Mouse (Mus musculus) olfactory bulb, adult 2 months (tissue): ENCODE data around the gene Ctnna3. TPM values are rescaled to one million over a fixed set of nuclear protein-coding genes. Genes with fewer than 3 reads are reported as not detected.

Source experiments
- H3K27ac ChIP-seq: fragments of 200-500 bp; 2 replicates; pipeline ENCODE4 v1.5.1; 2012; ENCODE audit warnings: low read depth, low read length; ENCODE audit not compliant: insufficient read depth
- H3K4me1 ChIP-seq: fragments of 200-500 bp; 2 replicates; pipeline ENCODE4 v1.6.1; 2012; ENCODE audit warnings: low read length; ENCODE audit not compliant: control insufficient read depth, insufficient read depth
- H3K4me3 ChIP-seq: fragments of 200-500 bp; 2 replicates; pipeline ENCODE4 v1.5.1; 2012; ENCODE audit warnings: mild to moderate bottlenecking, low read depth, low read length, moderate library complexity; ENCODE audit not compliant: insufficient read depth
- CTCF ChIP-seq: fragments of 200-500 bp; IDR thresholded peaks from 2 replicates; pipeline ENCODE4 v1.5.1; 2012; ENCODE audit warnings: low read depth, mild to moderate bottlenecking, low read length, moderate library complexity; ENCODE audit not compliant: insufficient read depth
- POLR2A ChIP-seq: fragments of 200-500 bp; IDR thresholded peaks from 2 replicates; pipeline ENCODE4 v1.6.1; 2012; ENCODE audit warnings: mild to moderate bottlenecking, low read depth, low read length, moderate library complexity; ENCODE audit not compliant: insufficient read depth
- WGBS: fragments of 180-500 bp; shearing (Covaris S2); methylation state at CpG from one replicate; pipeline ENCODE4 v1.1.7; 2018; 5-methylcytosine and 5-hydroxymethylcytosine counted together
- polyA plus RNA-seq: library from polyadenylated mRNA; stranded (reverse); fragments of >200 nt; gene quantifications from 2 replicates; pipeline ENCODE4 v1.2.4, GENCODE M21; 2012; ENCODE audit warnings: low replicate concordance; ENCODE audit not compliant: missing spikeins, insufficient read depth, insufficient read length

The Ctnna3 gene
- polyA plus RNA-seq, 1 experiment, result not detected

DNA sequence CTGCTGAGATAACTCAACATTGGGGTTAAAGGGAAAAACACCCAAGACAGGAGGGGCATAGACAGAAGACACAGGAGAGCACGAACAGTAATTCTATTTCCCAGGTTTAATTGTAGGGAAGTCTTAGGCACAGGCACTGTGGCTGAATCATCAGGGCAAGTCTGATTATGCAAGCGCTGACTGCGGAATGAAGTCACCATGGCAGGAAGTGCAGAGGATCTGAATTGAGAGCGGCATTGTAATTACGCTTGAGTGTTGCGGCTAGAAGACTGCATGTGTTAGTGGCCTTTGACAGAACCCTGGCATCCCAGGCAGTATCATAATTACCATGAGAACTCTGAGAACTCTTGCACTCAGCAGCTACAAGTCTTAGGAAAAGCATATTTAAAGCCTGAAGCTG, 593.4 kb downstream of the Ctnna3 start:
- H3K4me1 ChIP-seq, result no peaks in the 10 kb centered on the region
- WGBS, result 28% methylated on average over 6 of the region's 6 CpGs

DNA sequence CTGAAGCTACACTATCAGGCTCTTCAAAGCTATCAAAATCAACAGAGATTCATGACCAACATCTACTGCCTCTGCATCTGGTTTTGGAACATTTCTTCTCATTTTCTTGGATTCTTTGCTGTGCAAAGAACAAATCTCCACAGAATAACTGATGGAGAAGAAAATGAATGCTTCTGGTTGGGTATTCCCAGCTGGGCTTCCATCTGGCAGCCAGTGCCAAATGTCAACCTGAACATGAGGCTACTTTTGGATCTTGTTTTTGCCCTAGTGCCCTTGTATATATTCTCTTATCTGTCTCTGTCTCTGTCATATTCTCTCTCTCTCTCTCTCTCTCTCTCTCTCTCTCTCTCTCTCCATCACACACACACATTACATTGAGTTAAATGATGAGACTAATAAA, 601.0 kb downstream of the Ctnna3 start:
- TF ChIP-seq CTCF (no peak), POLR2A (no peak)
- Histone ChIP-seq H3K4me1 (no peaks in the 10 kb centered on the region), H3K27ac (no peak overlapping the region), H3K4me3 (no peak overlapping the region)

More for the DNA sequence above, 593.4 kb downstream of the Ctnna3 start:
- TF ChIP-seq CTCF (no peak), POLR2A (no peak)
- Histone ChIP-seq H3K27ac (peak overlapping the region; percentile 90; the same call in 1 of the 2 replicates), H3K4me3 (no peak overlapping the region)

DNA sequence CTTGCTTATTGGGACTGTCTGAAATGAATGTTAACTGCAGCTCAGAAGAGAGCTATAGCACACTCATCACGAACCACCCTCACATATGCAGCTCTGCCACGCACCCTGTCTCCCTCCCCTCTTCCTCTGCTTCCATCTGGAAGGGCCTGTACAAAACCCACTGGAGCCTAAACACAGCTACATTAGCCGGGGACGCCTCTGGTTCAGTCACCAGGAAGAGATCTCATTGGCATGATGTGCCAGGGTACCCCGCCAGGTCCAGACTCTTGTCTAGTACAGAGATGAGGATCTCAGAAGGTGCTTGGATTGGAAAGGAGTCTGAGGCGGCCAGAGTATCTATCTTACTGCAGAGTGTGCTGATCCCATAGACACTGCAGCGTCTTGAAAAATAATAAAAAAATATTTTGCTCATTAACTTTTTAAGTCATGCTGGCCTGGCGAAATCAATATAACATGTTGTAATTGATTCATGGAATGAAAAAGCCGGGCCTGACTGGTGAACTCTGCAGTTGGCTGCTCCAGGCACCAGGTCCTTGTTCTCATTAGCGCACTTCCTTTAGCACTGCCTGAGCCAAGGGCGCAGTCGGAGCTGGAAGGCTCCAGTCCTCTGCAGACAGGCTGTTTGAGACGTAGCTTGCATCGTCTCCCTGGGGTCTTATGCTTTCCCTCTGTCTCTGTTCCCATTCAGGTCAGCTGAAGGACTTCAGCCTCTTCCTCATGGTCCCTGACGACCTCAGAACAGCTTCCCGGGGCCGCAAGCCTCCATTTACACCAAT, 610.0 kb downstream of the Ctnna3 start:
- Histone ChIP-seq H3K4me3 (no peak overlapping the region), H3K4me1 (peaks cover 9% of the 10 kb centered on the region), H3K27ac (peak overlapping the region; percentile 57)
- WGBS, result 69% methylated on average over 17 of the region's 17 CpGs
- TF ChIP-seq POLR2A (no peak), CTCF (no peak)

GRCm38 (mm10) chr10:64041218-64041617, 611.3 kb downstream of the Ctnna3 start:
- H3K4me3 ChIP-seq, result no peak overlapping the region
- TF ChIP-seq CTCF, result no peak
- H3K27ac ChIP-seq, result no peak overlapping the region
- H3K4me1 ChIP-seq, result peaks cover 9% of the 10 kb centered on the region
- 69% methylated on average over 7 of the region's 7 CpGs for WGBS

DNA sequence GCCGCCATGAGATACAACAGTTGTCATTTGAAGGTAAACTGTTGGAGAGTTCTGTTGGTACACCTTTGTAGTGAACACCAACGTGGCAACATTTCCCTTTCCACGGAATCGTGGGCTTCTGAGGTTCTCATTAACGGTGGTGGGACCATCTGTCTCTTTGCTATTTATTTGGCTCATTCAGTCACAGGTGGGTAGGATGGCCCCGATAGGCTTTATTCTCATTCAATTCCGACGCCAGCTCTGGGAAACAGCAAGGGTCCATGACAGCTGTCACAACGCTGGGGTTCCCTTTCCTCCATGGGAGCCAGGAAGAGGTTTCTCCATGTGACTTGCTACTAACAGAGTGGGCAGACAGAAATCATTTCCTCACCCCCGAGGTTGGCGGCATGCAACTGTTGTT, 612.0 kb downstream of the Ctnna3 start:
- Histone ChIP-seq H3K4me3 (no peak overlapping the region), H3K27ac (no peak overlapping the region), H3K4me1 (peaks cover 9% of the 10 kb centered on the region)
- WGBS, result 88% methylated on average over 11 of the region's 11 CpGs
- TF ChIP-seq POLR2A (no peak), CTCF (no peak)

DNA sequence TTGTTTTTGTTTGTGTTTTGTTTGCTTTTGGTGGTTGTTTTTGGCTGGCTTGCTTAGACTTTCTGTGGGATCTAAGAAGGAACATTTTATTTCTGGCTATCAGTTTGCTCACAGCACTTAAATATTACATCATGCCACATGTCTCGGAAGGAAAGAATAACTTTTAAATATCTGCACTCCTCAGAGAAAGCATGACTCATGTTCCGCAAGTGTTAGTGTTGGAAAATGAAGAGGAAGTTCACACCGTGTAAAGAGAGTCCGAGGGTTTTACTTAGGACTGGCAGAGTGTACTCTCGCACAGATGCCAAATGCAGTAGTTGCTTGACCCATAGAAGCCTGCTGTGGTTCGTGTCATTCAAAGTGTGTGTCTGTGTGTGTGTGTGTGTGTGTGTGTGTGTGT, 619.3 kb downstream of the Ctnna3 start:
- H3K4me1 ChIP-seq, result peaks cover 2% of the 10 kb centered on the region; the same call in 1 of the 2 replicates
- H3K27ac ChIP-seq, result no peak overlapping the region
- H3K4me3 ChIP-seq, result no peak overlapping the region
- WGBS, result 45% methylated on average over 6 of the region's 6 CpGs
- TF ChIP-seq CTCF, result no peak
- no peak for TF ChIP-seq POLR2A

DNA sequence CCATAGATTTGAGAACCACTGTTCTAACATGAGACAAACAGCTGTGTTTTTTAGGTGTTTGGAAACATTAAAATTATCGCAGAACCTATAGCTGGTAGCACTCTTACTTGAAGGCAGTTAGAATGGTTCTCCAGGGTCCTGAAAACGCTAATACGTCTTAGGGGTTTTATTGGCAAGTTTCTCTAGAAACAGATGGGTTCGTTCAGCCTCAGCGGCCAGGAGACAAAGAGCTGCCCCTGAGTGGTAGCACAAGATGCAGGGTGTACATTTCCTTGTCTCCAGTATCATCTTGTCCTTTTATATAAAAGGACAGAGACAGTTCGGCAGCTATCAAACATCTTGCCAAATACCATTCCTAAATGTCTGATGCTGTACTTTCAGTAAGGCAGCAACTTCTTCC, 620.0 kb downstream of the Ctnna3 start:
- 87% methylated on average over 6 of the region's 6 CpGs for WGBS
- Histone ChIP-seq H3K4me1 (peaks cover 2% of the 10 kb centered on the region; the same call in 1 of the 2 replicates), H3K4me3 (no peak overlapping the region), H3K27ac (no peak overlapping the region)
- no peak for TF ChIP-seq CTCF
- no peak for TF ChIP-seq POLR2A

- WGBS, result 73% methylated on average over 9 of the region's 9 CpGs
Measured at GRCm38 (mm10) chr10:64063704-64064103, 633.8 kb downstream of the Ctnna3 start.

GRCm38 (mm10) chr10:64075944-64076343, 646.0 kb downstream of the Ctnna3 start:
- no peak for TF ChIP-seq POLR2A
- TF ChIP-seq CTCF, result no peak
- Histone ChIP-seq H3K4me1 (peaks cover 8% of the 10 kb centered on the region; the same call in 1 of the 2 replicates), H3K27ac (peak overlapping the region; percentile 79), H3K4me3 (no peak overlapping the region)
- 30% methylated on average over 5 of the region's 5 CpGs for WGBS

More at GRCm38 (mm10) chr10:64063704-64064103, 633.8 kb downstream of the Ctnna3 start:
- Histone ChIP-seq H3K4me3 (no peak overlapping the region), H3K4me1 (no peaks in the 10 kb centered on the region), H3K27ac (no peak overlapping the region)
- TF ChIP-seq CTCF (no peak), POLR2A (no peak)
